Mouse (Mus musculus) kidney, postnatal 36 days (tissue): ENCODE results near the gene Samsn1.
"Not testable (repeated sequence)": the region's sequence is repeated elsewhere in the genome, so short reads cannot be mapped to it uniquely, and the experiment has no call there.

Source experiments
- DNase-seq, 2 experiments: peaks; one replicate each; pipeline ENCODE4 v3.0.0; 2021 to 2022; ENCODE audit warnings: mixed read lengths in 2 of 2

Gene Samsn1

DNA sequence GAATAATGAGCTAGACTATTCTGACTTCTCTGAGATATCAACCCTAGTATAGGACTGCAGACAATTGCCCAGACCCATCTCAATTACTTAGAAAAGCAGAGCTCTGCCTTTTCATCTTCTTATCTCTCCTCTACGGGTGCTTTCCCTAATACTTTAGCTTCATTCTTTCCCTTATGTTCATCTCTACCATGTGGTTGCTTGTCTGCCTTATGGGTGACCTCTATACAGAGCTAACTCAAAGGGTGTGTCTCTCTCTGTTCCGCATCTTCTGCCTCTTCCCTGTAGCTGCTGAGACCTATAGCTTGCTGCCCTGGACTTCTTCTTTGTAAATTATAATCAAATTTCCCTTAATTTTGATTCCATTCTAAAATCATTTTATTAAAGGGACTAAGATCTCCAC is 147.6 kb downstream of the Samsn1 start:
- no peak for DNase-seq

DNA sequence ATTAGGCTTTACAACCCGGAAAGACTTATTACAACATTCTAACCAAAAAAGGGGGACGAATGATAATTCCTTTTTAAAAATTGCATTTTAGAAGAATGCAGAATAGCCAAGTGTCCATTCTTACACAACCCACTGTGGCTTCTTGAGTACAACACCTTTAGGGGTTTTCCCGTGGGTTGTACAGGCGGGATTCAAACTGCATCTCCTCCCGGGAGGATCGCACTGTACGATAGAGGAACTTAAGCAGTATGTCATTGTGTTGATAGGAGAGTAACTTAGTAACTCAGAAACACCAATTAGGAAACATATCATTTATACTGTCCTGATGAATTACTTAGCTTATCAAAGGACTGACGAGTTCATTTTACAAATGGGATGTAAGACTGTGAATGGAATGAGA is 149.8 kb downstream of the Samsn1 start:
- no peak for DNase-seq

DNA sequence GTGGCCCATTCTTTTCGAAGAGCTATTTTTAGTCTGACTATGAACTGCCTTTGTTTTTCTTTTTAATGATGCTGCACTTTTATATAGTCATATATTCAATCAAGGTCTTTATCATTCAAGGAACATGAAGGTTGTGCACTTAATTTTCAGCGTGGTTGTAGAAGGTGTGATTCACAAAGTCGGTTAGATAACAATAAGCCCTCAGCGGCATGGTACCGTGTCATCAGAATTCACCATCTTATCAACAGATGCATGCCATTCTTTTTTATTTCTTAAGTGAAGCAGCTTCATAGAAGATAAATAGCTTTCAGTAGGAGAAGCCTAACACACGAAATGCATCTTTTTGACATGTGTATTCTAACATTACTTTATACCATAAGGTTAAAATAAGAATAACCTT is 154.7 kb downstream of the Samsn1 start:
- no peak for DNase-seq

- DNase-seq: no peak
These were observed 156.6 kb downstream of the Samsn1 start for GRCm38 (mm10) chr16:75865505-75865904.

- DNase-seq: no peak
These were observed 157.4 kb downstream of the Samsn1 start for GRCm38 (mm10) chr16:75864673-75865072.

DNA sequence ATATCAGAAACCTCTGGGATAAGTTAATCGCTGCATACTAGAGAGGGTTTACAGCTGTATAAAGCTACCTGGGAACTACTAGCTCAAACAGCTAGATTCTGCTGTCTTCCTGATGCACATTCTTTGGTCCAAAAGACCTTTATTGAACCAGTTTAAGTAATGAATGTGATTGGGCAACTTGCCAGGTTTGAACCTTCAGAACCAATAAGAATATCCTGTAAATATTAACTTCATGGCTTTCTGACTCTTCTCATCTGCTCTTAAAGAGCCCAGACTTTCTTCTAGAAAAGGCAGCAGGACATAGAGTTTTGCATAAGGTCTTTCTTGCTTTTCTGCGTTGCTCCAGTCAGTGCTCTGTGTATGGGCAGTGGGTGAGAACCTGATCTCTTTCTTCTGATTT is 165.7 kb downstream of the Samsn1 start:
- peak in 1 of 2 experiments; percentile 1 for DNase-seq

- DNase-seq: no peak
These were observed 166.7 kb downstream of the Samsn1 start for GRCm38 (mm10) chr16:75855402-75855801.

GRCm38 (mm10) chr16:75853556-75854271 is 168.4 kb downstream of the Samsn1 start:
- DNase-seq: no peak

DNA sequence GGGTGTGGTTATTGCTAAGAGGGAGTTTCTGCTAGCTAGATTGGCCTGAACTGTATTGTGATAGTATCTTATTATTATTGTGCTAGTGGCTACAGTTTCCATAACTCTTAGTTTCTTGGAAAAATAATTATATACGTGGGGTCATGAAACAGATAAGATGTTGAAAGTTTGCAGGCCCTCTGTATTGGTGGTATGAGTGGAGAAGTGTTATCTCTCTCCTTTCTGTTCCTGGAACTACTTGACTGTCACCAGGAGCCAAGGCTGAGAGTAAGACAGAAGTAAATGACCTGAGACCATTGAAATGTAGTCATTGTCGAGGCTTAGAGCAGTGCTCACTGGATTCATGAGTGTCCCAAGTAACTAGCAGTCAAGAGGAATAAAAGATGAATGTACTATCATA is 169.6 kb downstream of the Samsn1 start:
- no peak for DNase-seq

DNA sequence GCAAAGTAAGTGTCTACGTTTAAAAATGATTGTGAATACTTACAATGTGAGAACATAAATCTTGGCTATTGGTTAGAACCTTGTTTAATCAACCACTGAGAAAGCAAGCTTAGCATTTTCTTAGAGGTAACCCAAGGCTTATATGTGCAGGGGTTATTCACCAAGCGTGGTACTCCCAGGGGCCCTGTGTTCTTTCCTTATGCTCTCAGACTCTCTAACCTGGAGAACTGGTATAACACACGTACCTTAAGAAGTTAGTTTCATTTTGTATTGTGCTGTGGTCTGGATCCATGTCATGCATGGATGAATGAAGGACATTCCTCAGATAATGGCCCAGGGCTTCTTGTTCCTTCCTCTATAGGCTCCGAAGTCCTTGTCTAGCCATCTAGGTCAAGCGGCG is 173.0 kb downstream of the Samsn1 start:
- DNase-seq: no peak

DNA sequence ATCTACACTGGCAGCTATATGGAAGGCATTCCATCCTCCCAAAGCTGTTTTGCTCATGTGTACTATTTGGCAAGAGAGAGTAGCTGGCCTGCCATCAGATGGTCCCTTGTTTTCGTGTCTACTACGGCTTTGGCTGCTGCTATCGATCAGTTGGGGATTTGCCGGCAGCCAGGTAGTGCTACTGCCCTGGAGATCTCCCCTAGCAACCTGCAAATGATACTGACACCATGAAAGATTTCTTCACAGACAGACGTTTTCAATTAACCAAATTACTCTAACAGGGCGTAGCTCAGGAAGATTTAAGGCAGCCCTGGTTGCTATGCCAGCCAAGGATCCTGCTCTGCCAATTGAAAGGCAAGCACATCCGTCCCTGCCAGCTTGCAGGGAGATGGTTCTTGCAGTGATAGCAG is 178.4 kb downstream of the Samsn1 start:
- no peak for DNase-seq

GRCm38 (mm10) chr16:75843031-75843430 is 179.1 kb downstream of the Samsn1 start:
- DNase-seq: no peak

GRCm38 (mm10) chr16:75842569-75842968 is 179.5 kb downstream of the Samsn1 start:
- DNase-seq: no peak

DNA sequence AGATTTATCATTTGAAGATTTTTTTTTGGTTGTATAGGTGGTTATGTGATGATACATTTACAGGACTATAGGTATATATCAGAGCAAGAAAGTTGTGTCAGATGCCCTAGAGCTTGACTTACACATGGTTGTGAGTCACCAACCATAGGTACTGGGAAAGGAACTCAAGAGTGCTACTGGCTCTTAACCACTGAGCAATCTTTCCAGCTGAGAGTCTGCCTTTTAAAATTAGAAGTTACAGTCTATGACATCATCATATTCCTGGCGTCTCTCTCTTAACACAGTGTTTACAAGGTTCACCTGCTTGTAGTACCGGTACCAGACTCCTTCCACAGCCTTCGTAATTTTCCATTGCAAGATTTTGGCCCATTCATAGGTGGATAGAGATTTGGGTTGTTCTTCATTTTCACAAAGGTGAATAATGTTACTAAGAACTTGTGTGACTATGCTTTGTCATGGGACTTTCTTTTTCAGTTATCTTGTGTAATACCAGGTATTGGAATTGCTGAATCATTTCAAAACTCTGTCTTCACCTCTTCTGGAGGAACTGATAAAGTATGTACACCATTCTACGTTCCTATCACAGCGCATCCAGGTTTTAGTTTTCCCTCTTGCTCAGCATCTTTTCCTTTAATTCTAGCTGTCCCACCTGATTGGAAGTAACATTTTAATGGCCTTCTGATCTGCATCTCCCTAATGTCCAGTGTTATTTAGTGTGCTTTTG is 184.2 kb downstream of the Samsn1 start:
- no peak for DNase-seq

DNA sequence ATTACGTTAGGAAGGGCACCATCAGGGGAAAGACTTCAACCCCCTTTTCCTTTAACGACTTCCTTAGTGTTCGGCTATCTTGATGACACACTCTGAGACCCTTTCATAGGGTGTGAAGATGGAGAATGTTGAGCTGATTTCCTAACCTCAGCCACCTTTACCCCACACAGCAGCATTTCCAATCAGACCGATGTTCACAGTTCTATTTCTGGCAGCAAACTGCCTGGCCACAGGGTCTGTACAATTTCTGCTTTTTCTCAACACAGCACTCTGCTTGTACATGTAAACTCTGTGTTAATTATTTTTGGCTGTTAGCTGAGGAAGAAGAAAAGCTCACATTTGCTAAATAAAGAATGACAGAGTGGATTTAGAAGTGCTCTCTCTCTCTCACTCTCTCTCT is 190.7 kb downstream of the Samsn1 start:
- no peak for DNase-seq

GRCm38 (mm10) chr16:75826949-75827348 is 195.1 kb downstream of the Samsn1 start:
- DNase-seq: not testable (repeated sequence)

- no peak for DNase-seq
These were observed 195.6 kb downstream of the Samsn1 start for GRCm38 (mm10) chr16:75826498-75826897.

- DNase-seq: no peak
These were observed 198.9 kb downstream of the Samsn1 start for GRCm38 (mm10) chr16:75823226-75823625.

DNA sequence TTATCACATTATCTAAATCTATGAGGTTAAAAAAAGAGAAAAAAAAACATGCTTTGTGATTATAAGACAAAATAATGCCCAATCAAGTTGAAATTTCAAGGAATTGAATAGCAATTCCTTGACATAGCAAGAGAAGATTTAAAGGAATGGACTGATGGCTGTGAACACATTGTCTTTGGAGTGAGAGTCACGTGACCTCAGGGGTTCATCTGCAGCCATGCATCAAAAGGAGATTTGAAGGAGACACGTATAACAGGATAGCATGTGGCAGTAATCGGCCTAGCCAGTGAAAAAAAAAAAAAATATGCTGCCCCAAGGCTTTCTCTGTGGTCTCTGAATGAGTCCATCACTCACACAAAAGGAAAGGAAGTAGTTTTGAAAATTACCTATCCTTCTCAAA is 201.1 kb downstream of the Samsn1 start:
- DNase-seq: no peak
